Mouse (Mus musculus): ENCODE data around the gene Zfp429. TPM values are rescaled to one million over a fixed set of nuclear protein-coding genes. Genes with fewer than 3 reads are reported as not detected.
A peak's percentile ranks its signal among the peaks of the same experiment; 100 is the strongest.
"Not testable (repeated sequence)": the region's sequence is repeated elsewhere in the genome, so short reads cannot be mapped to it uniquely, and the experiment has no call there.

Gene Zfp429
- 1.1 and 1.9 TPM in 2 replicates for polyA plus RNA-seq (2012; rRNA removed)

DNA sequence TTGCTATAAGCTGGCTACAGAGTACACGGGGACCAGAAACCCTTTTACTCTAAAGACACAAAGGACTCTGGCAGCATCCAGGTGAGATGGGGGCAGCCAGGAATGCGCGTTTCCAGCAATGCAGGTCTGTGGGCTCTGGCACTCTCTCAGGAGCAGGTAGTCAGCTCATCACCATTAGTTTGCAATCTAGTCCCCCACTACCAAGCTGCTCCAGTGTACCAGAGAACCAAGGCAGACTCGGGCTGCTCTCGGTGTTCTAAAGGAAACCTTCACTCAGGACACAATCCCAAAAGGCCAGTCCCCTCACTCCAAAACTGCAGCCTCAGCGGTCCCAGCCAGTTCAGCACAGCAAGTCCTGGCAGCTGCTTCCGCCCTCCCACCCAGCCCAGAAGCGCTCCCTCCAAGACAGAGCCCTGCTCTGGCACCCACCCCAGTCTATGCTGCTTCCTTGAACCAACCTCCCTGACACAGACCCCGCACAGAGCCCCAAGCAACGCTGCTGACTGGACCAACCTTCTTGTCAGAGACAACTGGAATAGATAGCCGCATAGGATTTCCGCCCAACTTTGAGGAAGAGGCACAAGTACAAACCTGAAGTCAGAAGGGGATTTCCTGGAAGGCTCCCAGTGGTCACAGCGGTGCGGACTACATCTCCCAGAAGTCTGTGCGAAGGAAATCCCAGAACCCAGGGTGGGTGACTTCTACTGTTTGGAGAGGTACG is at the start of gene Zfp429:
Gene Zfp429 (minus strand): TSS at position 637 of the 721 bp plus-strand sequence.
- 6% methylated on average over 16 of the region's 16 CpGs for WGBS
- TF ChIP-seq POLR2A (IDR thresholded peaks at IDR 0.05; ENCODE audit: borderline replicate concordance, extremely low read depth, low read depth, low read length), result 0 out of 2 replicates have a peak, but pooled peaks have one; percentile 11
- H3K4me1 ChIP-seq (ENCODE audit: control insufficient read depth, insufficient read depth, low read length), result not testable (repeated sequence)
- H3K4me3 ChIP-seq (replicated peaks; ENCODE audit: extremely low read depth, low read depth, low read length), result peak within 1 kb of the TSS; percentile 89
- peak; percentile 73 for DNase-seq

DNA sequence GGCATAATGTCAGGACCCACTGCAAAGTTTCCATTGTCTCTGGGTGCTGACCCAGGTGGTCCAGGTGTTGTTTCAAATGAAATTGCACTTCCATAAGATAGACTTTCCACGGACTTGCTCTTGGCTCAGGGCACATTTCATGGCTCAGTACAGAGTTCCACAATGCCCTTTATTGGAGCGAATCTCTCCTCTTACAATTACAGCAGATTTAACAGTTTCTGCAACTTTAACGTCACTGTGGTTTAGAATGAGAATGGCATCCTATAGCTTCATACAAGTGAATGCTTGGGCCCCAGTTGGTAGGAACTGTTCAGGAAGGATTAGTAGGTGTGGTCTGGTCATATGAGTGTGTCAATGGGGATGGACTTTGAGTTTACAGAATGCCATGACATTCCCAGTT is 37.5 kb upstream of the Zfp429 start:
- not testable (repeated sequence) for H3K4me3 ChIP-seq (replicated peaks; ENCODE audit: extremely low read depth, low read depth, low read length); H3K4me1 ChIP-seq (ENCODE audit: control insufficient read depth, insufficient read depth, low read length); DNase-seq
- WGBS, result 100% methylated on average over 1 of the region's 3 CpGs

DNA sequence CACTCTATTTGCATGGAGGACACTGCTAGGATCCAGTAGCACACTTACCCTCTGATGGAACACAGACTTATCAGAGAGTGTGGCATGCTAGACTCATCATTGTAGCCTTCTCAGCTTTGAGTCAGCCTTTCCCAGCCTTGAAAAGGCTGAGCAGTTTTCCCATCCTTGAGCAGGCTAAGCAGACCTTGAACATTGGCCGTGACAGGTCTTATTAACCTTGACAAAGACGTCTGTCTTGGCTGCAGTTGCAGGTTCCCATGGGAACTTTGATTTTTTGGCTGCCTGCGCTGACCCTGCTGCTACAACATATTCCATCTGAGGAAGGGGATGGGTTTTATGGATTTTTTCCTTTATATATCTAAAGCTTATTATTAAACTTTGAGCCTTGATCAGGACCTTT is 28.5 kb upstream of the Zfp429 start:
- WGBS, result 75% methylated on average over 3 of the region's 3 CpGs
- H3K4me1 ChIP-seq (ENCODE audit: control insufficient read depth, insufficient read depth, low read length), result no peaks in the 10 kb centered on the region
- TF ChIP-seq POLR2A (IDR thresholded peaks at IDR 0.05; ENCODE audit: borderline replicate concordance, extremely low read depth, low read depth, low read length), result no peak
- TF ChIP-seq CTCF (IDR thresholded peaks at IDR 0.05; ENCODE audit: insufficient read depth, low read length), result no peak
- DNase-seq, result no peak
- H3K4me3 ChIP-seq (replicated peaks; ENCODE audit: extremely low read depth, low read depth, low read length), result no peak overlapping the region

DNA sequence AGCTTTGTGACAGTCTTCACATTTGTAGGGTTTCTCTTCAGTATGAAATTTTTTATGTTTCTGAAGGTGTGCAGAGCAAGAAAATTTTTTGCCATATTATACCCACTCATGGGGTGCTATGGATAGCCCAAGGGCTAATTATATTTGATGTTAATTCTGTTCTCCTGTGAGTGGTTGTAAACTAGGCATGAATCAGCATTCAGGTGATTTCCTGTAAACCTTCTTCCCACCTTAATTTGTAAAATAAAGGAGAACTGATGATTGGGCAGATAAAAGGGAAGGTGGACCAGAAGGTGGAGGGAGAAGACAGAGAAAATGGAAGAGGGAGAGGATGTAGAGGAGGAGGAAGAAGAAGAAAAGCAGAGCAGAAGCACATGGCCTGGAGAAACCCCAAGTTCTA is 26.1 kb upstream of the Zfp429 start:
- DNase-seq; H3K4me3 ChIP-seq (replicated peaks; ENCODE audit: extremely low read depth, low read depth, low read length); H3K4me1 ChIP-seq (ENCODE audit: control insufficient read depth, insufficient read depth, low read length): not testable (repeated sequence)

DNA sequence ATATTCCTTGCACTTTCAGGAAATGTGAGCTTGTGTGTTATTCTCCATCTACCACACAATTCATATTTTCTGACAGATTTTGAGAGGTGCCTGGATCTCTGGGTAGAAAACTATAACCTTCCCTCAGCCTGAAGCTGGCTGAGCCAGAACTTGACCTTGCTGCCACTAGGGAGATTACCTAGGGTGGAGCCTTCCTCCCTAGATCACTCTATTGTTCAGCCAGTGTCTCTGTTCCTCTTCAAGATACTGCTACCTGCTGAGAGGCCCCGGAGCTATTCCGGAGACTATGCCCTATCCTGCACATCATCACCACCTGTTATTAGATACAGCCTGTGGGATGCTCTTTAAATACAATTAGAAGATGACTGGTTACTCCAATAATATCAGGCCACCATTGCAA is 22.9 kb upstream of the Zfp429 start:
- not testable (repeated sequence) for H3K4me3 ChIP-seq (replicated peaks; ENCODE audit: extremely low read depth, low read depth, low read length); H3K4me1 ChIP-seq (ENCODE audit: control insufficient read depth, insufficient read depth, low read length); DNase-seq
- WGBS, result 84% methylated on average over 2 of the region's 2 CpGs

DNA sequence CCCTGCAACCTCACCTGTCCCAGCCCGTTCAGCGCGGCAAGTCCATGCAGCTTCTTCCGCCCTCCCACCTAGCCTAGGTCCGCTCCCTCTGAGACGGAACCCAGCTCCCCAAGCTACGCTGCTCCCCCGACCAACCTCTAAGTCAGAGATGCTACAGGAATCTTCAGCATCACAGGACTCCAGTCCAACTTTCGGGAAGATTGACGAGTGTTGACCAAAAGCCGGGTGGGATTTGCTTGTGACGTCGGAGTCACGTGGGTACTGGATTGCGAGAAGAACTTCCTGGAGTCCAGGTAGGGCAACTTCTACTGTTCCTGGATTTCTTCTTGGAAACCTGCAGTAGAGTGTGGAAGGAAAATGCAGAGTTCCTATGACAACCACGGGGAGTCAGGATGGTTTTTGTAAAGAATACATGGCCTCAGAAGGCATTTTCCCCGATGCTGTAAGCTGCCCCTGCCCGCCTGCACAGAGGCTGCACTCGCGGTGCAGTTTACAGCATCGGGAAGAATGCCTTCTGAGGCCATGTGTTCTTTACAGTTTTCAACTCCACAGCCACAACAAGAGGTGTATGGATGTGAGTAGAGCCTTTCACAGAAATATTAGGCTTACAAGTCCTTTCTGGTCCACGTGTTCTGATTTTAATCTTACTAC is 21.7 kb upstream of the Zfp429 start, which contains the start of gene Zfp459:
Gene Zfp459 (minus strand): TSS at position 212 of the 651 bp plus-strand sequence.
- TF ChIP-seq CTCF (IDR thresholded peaks at IDR 0.05; ENCODE audit: insufficient read depth, low read length) (no peak), POLR2A (IDR thresholded peaks at IDR 0.05; ENCODE audit: borderline replicate concordance, extremely low read depth, low read depth, low read length) (no peak)
- no peaks in the 10 kb centered on the region for H3K4me1 ChIP-seq (ENCODE audit: control insufficient read depth, insufficient read depth, low read length)
- peak; percentile 75 for DNase-seq
- 2% methylated on average over 22 of the region's 22 CpGs for WGBS
- H3K4me3 ChIP-seq (replicated peaks; ENCODE audit: extremely low read depth, low read depth, low read length), result peak within 1 kb of the TSS; percentile 59

DNA sequence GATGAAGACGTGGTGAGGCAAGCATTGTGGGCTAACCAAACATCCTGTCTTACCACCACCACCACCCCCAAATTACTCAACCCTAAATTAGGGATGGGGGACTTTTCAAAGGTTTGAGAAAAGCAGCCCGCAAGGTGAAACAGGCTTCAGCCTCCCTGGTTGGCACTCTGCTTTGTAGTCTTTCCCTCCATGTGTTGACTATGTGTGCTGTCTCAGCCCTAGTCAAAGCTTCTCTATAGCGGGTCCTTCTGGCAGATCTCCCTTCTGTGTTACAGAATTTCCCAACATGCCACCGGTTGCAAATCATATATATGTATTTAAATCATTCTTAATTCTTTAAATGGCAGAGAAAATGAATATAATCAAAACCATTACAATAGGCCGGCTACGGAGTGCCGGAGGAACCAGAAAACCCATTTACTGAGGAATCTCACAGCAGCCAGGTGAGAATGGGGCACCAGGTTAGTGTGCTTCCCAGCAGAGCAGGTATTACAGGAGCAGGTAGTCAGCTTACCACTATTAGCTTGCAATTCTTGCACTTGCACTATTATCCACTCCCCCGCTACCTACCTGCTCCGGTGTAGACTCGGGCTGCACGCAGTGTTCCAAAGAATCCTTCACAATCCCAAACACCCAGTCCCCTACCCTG is 21.1 kb upstream of the Zfp429 start:
- no peak for DNase-seq
- no peak for TF ChIP-seq CTCF (IDR thresholded peaks at IDR 0.05; ENCODE audit: insufficient read depth, low read length)
- TF ChIP-seq POLR2A (IDR thresholded peaks at IDR 0.05; ENCODE audit: borderline replicate concordance, extremely low read depth, low read depth, low read length), result no peak
- H3K4me1 ChIP-seq (ENCODE audit: control insufficient read depth, insufficient read depth, low read length), result no peaks in the 10 kb centered on the region
- 34% methylated on average over 11 of the region's 11 CpGs for WGBS
- H3K4me3 ChIP-seq (replicated peaks; ENCODE audit: extremely low read depth, low read depth, low read length), result peak overlapping the region; percentile 59

DNA sequence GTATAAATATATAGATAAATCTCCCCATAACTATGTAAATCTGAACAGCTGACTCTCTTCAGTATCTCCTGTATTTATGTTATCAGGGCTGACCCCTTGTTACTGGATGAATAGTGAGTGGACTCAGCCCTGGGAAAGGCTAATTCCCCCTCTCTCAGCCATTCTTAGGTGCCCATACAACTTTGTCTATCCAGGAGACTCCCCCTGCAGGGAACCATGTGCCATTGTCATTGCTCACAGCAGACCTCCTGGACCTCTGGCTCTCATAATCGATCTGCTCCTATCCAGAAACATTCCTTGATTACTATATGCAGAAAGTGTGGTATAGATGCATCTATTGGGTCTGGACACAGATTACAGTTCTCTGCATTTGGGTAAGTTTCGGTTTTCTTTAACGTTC is 17.2 kb upstream of the Zfp429 start:
- TF ChIP-seq POLR2A (IDR thresholded peaks at IDR 0.05; ENCODE audit: borderline replicate concordance, extremely low read depth, low read depth, low read length) (no peak), CTCF (IDR thresholded peaks at IDR 0.05; ENCODE audit: insufficient read depth, low read length) (0 out of 2 replicates have a peak, but pooled peaks have one; percentile 2)
- no peak for DNase-seq
- H3K4me1 ChIP-seq (ENCODE audit: control insufficient read depth, insufficient read depth, low read length), result no peaks in the 10 kb centered on the region
- WGBS, result 86% methylated on average over 3 of the region's 3 CpGs
- no peak overlapping the region for H3K4me3 ChIP-seq (replicated peaks; ENCODE audit: extremely low read depth, low read depth, low read length)

DNA sequence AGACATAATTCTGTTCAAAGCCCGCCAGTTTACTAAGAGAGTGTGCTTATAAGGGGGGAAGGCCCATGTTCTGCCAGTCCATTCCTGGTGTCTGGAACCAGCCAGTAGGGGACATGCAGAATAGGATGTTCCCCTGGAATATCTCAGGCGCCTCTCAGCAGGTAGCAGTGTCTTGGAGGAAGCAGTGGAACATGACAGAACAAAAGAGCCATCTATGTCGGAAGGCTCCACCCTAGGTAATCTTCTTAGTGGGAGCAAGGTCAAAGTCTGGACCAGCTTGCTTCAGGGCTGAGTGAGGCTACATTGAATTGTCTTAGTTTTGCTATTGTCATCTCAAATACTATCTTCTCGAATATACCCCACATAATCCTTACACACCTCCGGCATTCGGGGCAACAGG is 16.1 kb upstream of the Zfp429 start:
- Histone ChIP-seq H3K4me1 (ENCODE audit: control insufficient read depth, insufficient read depth, low read length) (no peaks in the 10 kb centered on the region), H3K4me3 (replicated peaks; ENCODE audit: extremely low read depth, low read depth, low read length) (no peak overlapping the region)
- TF ChIP-seq POLR2A (IDR thresholded peaks at IDR 0.05; ENCODE audit: borderline replicate concordance, extremely low read depth, low read depth, low read length), result no peak
- no peak for DNase-seq
- WGBS, result 87% methylated on average over 6 of the region's 6 CpGs

DNA sequence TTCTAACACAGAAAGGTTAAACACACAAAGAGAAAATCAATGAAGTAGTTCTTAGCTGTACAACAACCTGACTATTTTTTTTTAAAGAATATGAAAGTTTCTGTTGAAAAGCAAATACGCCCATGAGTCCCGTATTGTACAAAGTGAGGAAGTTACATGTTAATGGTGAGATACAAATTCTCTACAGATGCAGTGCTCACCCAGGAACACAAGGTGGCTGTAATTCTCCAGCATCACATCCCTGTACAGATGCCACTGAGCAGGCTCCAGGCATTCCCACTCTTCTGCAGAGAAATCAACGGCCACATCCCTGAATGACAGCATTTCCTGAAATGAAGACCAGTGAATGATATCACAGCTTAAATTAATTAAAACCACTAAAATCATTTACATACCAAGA is 14.0 kb upstream of the Zfp429 start:
- H3K4me1 ChIP-seq (ENCODE audit: control insufficient read depth, insufficient read depth, low read length); DNase-seq; H3K4me3 ChIP-seq (replicated peaks; ENCODE audit: extremely low read depth, low read depth, low read length): not testable (repeated sequence)
- 61% methylated on average over 3 of the region's 3 CpGs for WGBS

DNA sequence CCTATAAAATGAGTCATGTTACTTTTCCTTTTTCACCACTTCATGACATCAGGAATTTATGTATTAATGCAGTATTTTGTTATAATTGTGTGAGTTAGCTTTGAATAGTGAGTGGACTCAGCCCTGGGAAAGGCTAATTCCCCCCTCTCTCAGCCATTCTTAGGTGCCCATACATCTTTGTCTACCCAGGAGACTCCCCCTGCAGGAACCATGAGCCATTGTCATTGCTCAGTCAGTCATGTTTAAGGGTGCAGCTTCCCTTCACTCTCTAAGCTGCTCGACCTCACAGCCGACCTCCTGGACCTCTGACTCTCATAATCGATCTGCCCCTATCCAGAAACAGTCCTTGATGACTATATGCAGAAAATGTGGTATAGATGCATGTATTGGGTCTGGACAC is 23.4 kb downstream of the Zfp429 start:
- 75% methylated on average over 3 of the region's 3 CpGs for WGBS
- DNase-seq; H3K4me3 ChIP-seq (replicated peaks; ENCODE audit: extremely low read depth, low read depth, low read length); H3K4me1 ChIP-seq (ENCODE audit: control insufficient read depth, insufficient read depth, low read length): not testable (repeated sequence)

DNA sequence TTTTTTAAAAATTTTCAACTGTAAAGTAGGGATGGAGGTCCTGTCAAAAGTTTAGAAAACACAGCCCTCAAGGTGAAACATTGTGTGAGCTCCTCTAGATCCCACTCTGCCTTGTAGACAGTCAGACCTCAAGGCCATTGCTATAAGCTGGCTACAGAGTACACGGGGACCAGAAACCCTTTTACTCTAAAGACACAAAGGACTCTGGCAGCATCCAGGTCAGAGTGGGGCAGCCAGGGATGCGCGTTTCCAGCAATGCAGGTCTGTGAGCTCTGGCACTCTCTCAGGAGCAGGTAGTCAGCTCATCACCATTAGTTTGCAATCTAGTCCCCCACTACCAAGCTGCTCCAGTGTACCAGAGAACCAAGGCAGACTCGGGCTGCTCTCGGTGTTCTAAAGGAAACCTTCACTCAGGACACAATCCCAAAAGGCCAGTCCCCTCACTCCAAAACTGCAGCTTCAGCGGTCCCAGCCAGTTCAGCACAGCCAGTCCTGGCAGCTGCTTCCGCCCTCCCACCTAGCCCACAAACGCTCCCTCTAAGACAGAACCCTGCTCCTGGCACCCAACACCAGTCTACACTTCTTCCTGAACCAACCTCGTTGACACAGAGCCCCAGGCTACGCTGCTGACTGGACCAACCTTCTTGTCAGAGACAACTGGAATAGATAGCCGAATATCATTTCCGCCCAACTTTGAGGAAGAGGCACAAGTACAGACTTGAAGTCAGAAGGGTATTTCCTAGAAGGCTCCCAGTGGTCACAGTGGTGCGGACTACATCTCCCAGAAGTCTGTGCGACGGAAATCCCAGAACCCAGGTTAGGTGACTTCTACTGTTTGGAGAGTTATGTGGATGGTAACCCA is 24.3 kb downstream of the Zfp429 start, which contains the start of the genes Gm28041 and Zfp456:
Gene Gm28041 (minus strand): TSS at position 684 of the 862 bp plus-strand sequence.
Gene Zfp456 (minus strand): TSS at position 761 of the 862 bp plus-strand sequence.
- H3K4me1 ChIP-seq (ENCODE audit: control insufficient read depth, insufficient read depth, low read length), result not testable (repeated sequence)
- H3K4me3 ChIP-seq (replicated peaks; ENCODE audit: extremely low read depth, low read depth, low read length), result peak within 1 kb of the TSS; percentile 71
- DNase-seq, result peak; percentile 78
- 12% methylated on average over 13 of the region's 15 CpGs for WGBS

Data from lung, adult 2 months (tissue).